Comparison of ENCODE assay signal across 23 mouse cellular contexts in genomic region chr7:91345073-91345472, GRCm38 (mm10).
DNase-seq lines count a peak whose midpoint lies in the region; ATAC-seq and TF ChIP-seq lines count a peak whose summit lies in the region.
"Had no signal": no experiment of that assay in that cellular context is flagged by ENCODE, and none has a peak within 500 bp of the region (broad histone marks: within the 10 kb centered on the region; RNA-seq: fewer than 3 reads in every experiment).

No protein-coding gene starts in this region.

- H3K9ac ChIP-seq in liver, embryonic 13.5 days, result no peak overlapping the region
- no peak overlapping the region for H3K9ac ChIP-seq in liver, embryonic 11.5 days (ENCODE audit: low read depth, low read length)
- H3K9ac ChIP-seq: embryonic facial prominence, embryonic 12.5 days; forebrain, embryonic 13.5 days; forebrain, embryonic 15.5 days; forebrain, postnatal 0 days had no signal

- H3K4me1 ChIP-seq in liver, embryonic 13.5 days (replicated peaks), result no peaks in the 10 kb centered on the region
- H3K4me1 ChIP-seq in liver, embryonic 11.5 days (replicated peaks; ENCODE audit: control insufficient read depth, insufficient read depth, low read length), result no peaks in the 10 kb centered on the region
- H3K4me1 ChIP-seq: embryonic facial prominence, embryonic 10.5 days; embryonic facial prominence, embryonic 12.5 days; forebrain, embryonic 13.5 days; forebrain, embryonic 15.5 days had no signal

- no peaks in the 10 kb centered on the region for H3K36me3 ChIP-seq in liver, embryonic 13.5 days
- no peaks in the 10 kb centered on the region for H3K36me3 ChIP-seq in liver, embryonic 11.5 days (ENCODE audit: control insufficient read depth, insufficient read depth, low read length)
- H3K36me3 ChIP-seq: embryonic facial prominence, embryonic 10.5 days; embryonic facial prominence, embryonic 12.5 days; forebrain, embryonic 15.5 days; G1E had no signal

- peak overlapping the region; percentile 51; the same call in 1 of the 2 replicates for H3K27ac ChIP-seq in layer of hippocampus, adult 2 months
- no peak overlapping the region for H3K27ac ChIP-seq in liver, embryonic 13.5 days
- H3K27ac ChIP-seq in liver, embryonic 11.5 days (ENCODE audit: low read depth, low read length), result no peak overlapping the region
- H3K27ac ChIP-seq: embryonic facial prominence, embryonic 10.5 days; embryonic facial prominence, embryonic 12.5 days; forebrain, embryonic 13.5 days; forebrain, embryonic 15.5 days had no signal

- no peaks in the 10 kb centered on the region for H3K27me3 ChIP-seq in liver, embryonic 13.5 days
- H3K27me3 ChIP-seq in liver, embryonic 11.5 days (replicated peaks; ENCODE audit: control insufficient read depth, insufficient read depth, low read length), result no peaks in the 10 kb centered on the region
- H3K27me3 ChIP-seq: CH12.LX; embryonic facial prominence, embryonic 12.5 days; forebrain, embryonic 13.5 days; forebrain, embryonic 15.5 days had no signal

- no peaks in the 10 kb centered on the region for H3K9me3 ChIP-seq in liver, embryonic 13.5 days (replicated peaks)
- no peaks in the 10 kb centered on the region for H3K9me3 ChIP-seq in liver, embryonic 11.5 days (ENCODE audit: control insufficient read depth, low read length)
- H3K9me3 ChIP-seq: embryonic facial prominence, embryonic 10.5 days; embryonic facial prominence, embryonic 12.5 days; forebrain, embryonic 13.5 days; forebrain, embryonic 15.5 days; G1E had no signal

- H3K4me3 ChIP-seq in layer of hippocampus, adult 2 months, result no peak overlapping the region
- no peak overlapping the region for H3K4me3 ChIP-seq in liver, embryonic 13.5 days (replicated peaks)
- H3K4me3 ChIP-seq in liver, embryonic 11.5 days (ENCODE audit: low read depth, low read length), result no peak overlapping the region
- H3K4me3 ChIP-seq: embryonic facial prominence, embryonic 10.5 days; embryonic facial prominence, embryonic 12.5 days; forebrain, embryonic 13.5 days; forebrain, embryonic 15.5 days had no signal

- TF ChIP-seq CTCF in layer of hippocampus, adult 2 months (conservative IDR thresholded peaks at IDR 0.05), result no peak

- peak; percentile 65 for ATAC-seq in liver, embryonic 13.5 days (ENCODE audit: low read depth)
- no peak for ATAC-seq in liver, embryonic 11.5 days (replicated peaks; ENCODE audit: low FRiP score)
- ATAC-seq: CD4-positive, CD25-positive, alpha-beta regulatory T cell, adult 4 months; forebrain, embryonic 13.5 days; forebrain, embryonic 15.5 days; forebrain, postnatal 0 days; Patski had no signal

- no peak overlapping the region for H3K4me2 ChIP-seq in liver, embryonic 13.5 days
- no peak overlapping the region for H3K4me2 ChIP-seq in liver, embryonic 11.5 days
- H3K4me2 ChIP-seq: embryonic facial prominence, embryonic 12.5 days; forebrain, embryonic 13.5 days; forebrain, embryonic 15.5 days had no signal

- DNase-seq in layer of hippocampus, adult 2 months (ENCODE audit: low spot score in 2 of 2), result no peak
- DNase-seq in layer of hippocampus, postnatal 25 days (ENCODE audit: extremely low spot score in 1 of 2, low spot score in 1 of 2), result no peak
- DNase-seq in liver, embryonic 13.5 days, result no peak
- DNase-seq in liver, embryonic 11.5 days (ENCODE audit: low spot score), result no peak
- peak; percentile 1 for DNase-seq in R1 (ENCODE audit: low read depth, low spot score)
- DNase-seq: adrenal gland, adult 2 months; adrenal gland, postnatal 10 days; adrenal gland, postnatal 25 days; B cell, adult 2 months; cerebellum, adult 11 months; cerebellum, adult 18-20 months; cerebellum, adult 8-10 months; cerebellum, adult 9-11 months; cerebellum, postnatal 25 days; forebrain, postnatal 0 days had no signal
